Mouse (Mus musculus) G1E (cell line): ENCODE data around the gene Gga1. TPM values are rescaled to one million over a fixed set of nuclear protein-coding genes. Genes with fewer than 3 reads are reported as not detected.

ENCODE experiments used
- ATAC-seq: 2 replicates; pipeline ENCODE4 v1.8.0; 2016; ENCODE audit warnings: mild to moderate bottlenecking; ENCODE audit not compliant: insufficient number of reproducible peaks, poor library complexity, low FRiP score, severe bottlenecking; ENCODE audit errors: extremely low read depth
- DNase-seq: peaks from one replicate; pipeline ENCODE4 v3.0.0; 2012; ENCODE audit warnings: low spot score
- H3K27me3 ChIP-seq: 2 replicates; pipeline ENCODE4 v1.6.1; 2012; ENCODE audit warnings: mild to moderate bottlenecking, low read length, inconsistent platforms; ENCODE audit not compliant: insufficient read depth
- H3K36me3 ChIP-seq: replicated peaks from 2 replicates; pipeline ENCODE3; 2012; ENCODE audit warnings: mild to moderate bottlenecking, inconsistent platforms
- H3K4me1 ChIP-seq: 2 replicates; pipeline ENCODE4 v1.6.1; 2012; ENCODE audit warnings: low read depth, low read length, inconsistent platforms, mixed read lengths; ENCODE audit not compliant: insufficient read depth
- H3K4me3 ChIP-seq: 2 replicates; pipeline ENCODE4 v1.5.1; 2012; ENCODE audit warnings: low read depth, mild to moderate bottlenecking, inconsistent platforms, low read length, moderate library complexity, mixed read lengths
- H3K9me3 ChIP-seq: replicated peaks from 2 replicates; pipeline ENCODE4 v1.6.1; 2012; ENCODE audit warnings: inconsistent platforms
- CTCF ChIP-seq: IDR thresholded peaks from 2 replicates; pipeline ENCODE4 v1.5.1; 2012; ENCODE audit warnings: low read depth, low read length, inconsistent platforms, mixed read lengths
- GATA1 ChIP-seq: IDR thresholded peaks from 2 replicates; pipeline ENCODE4 v1.6.1; 2012; ENCODE audit warnings: borderline replicate concordance, low read length, inconsistent platforms, mixed read lengths
- GATA2 ChIP-seq: IDR thresholded peaks from 2 replicates; pipeline ENCODE4 v1.6.1; 2012; ENCODE audit warnings: low read depth, low read length, inconsistent platforms, borderline replicate concordance
- POLR2AphosphoS5 ChIP-seq: IDR thresholded peaks from 2 replicates; pipeline ENCODE4 v1.6.1; 2012; ENCODE audit warnings: low read depth, low read length, inconsistent platforms; ENCODE audit not compliant: insufficient replicate concordance
- TAL1 ChIP-seq: conservative IDR thresholded peaks from 2 replicates; pipeline ENCODE4 v1.6.1; 2012; ENCODE audit warnings: low read depth, low read length, inconsistent platforms, mixed read lengths
- polyA plus RNA-seq: library from polyadenylated mRNA; stranded (reverse); fragments of >175 nt; gene quantifications from 2 replicates; pipeline ENCODE4 v1.2.3, GENCODE M21; 2012
- total RNA-seq, 2 experiments: library from RNA; stranded (forward) in 1 of 2; stranded (reverse) in 1 of 2; fragments of 200-1000 nt in 1 of 2; fragments of >200 nt in 1 of 2; fragmentation: Nextera tagmentation in 1 of 2; gene quantifications; 2 replicates each; pipeline ENCODE4 v1.2.3; 2014 to 2017

Gga1 gene
- total and polyA plus RNA-seq, 3 experiments = 10.0 to 158 (median 52.6) TPM

GRCm38 (mm10) chr15:78908399-78908798, 31.4 kb downstream of the Gga1 start:
- peaks cover 90% of the 10 kb centered on the region for H3K4me1 ChIP-seq
- H3K36me3 ChIP-seq = peaks cover 100% of the 10 kb centered on the region
- DNase-seq (no peak), ATAC-seq (no peak)
- H3K27me3 ChIP-seq = no peaks in the 10 kb centered on the region
- H3K4me3 ChIP-seq = no peak overlapping the region
- no peaks in the 10 kb centered on the region for H3K9me3 ChIP-seq
- TF ChIP-seq TAL1 (no peak), GATA1 (no peak), CTCF (no peak), POLR2AphosphoS5 (no peak), GATA2 (no peak)

DNA sequence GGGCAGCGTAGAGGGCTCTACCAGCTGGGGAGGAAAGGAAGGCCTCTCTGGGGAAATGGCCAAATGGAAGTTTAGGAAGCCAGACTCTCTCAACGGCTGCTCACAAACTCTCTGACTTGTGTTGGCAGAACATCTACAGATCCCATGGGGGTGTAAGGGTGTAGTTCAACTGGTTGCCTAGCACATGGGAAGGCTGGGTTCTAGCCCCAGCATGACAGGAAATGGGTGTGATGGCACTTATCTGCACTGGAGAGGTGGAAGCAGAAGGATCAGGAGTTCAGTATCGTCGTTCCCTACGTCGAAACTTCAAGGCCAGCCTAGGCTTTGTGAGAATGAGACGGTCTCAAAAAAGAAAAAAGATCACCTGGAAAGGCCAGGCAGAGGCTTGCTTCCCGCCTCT, 32.0 kb downstream of the Gga1 start:
- peaks cover 86% of the 10 kb centered on the region for H3K4me1 ChIP-seq

DNA sequence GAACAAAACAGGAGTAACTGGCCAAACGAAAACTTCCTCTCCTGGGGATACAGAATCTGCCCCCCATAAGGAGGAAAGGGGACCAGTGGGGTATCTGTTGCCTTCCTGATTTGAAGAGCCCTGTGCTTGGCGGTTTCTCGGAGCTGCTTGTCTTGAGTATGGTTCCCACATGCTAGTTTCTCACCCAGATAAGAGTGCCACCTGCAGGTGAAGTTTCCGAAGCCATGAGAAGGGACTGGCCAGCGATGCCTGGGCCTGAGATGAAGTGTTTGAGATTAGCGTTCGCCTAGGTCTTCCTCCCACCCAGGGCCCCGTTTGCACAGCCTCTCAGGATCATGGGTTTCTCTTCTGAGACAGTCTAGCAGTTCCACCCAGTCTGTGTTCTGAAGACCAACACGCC, 35.0 kb downstream of the Gga1 start:
- no peaks in the 10 kb centered on the region for H3K27me3 ChIP-seq
- H3K4me3 ChIP-seq = no peak overlapping the region
- H3K4me1 ChIP-seq = peaks cover 88% of the 10 kb centered on the region
- DNase-seq (no peak), ATAC-seq (no peak)
- H3K36me3 ChIP-seq = peaks cover 88% of the 10 kb centered on the region
- H3K9me3 ChIP-seq = no peaks in the 10 kb centered on the region
- TF ChIP-seq POLR2AphosphoS5 = no peak
- TF ChIP-seq CTCF = no peak
- no peak for TF ChIP-seq TAL1
- no peak for TF ChIP-seq GATA1
- no peak for TF ChIP-seq GATA2

More for the DNA sequence above, 32.0 kb downstream of the Gga1 start:
- DNase-seq (no peak), ATAC-seq (no peak)
- H3K4me3 ChIP-seq = no peak overlapping the region
- peaks cover 95% of the 10 kb centered on the region for H3K36me3 ChIP-seq
- no peak for TF ChIP-seq TAL1
- TF ChIP-seq POLR2AphosphoS5 = no peak
- H3K9me3 ChIP-seq = no peaks in the 10 kb centered on the region
- no peaks in the 10 kb centered on the region for H3K27me3 ChIP-seq

DNA sequence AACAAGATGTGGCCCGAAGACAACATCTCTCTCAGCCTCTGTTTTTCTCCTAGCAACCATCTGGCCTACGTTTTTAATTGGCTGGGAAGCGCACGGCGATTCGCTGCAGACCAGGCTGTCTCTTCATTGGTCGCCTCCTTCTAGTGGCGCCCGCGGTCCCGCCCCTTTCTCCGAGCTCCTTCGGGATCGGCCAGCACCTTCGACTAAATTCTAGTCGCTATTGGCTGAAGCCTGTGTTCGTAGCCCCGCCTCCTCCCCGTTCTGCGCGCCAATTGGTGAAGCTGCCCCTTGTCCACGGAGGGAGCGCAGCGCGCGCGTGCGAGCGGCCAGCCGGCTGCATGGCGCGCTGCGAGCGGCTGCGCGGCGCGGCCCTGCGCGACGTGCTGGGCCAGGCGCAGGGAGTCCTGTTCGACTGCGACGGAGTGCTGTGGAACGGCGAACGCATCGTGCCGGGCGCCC, 36.7 kb downstream of the Gga1 start, which contains the start of gene Pdxp:
Gene Pdxp, plus strand, starts transcription at position 288 of the 459 bp plus-strand sequence.
- peaks cover 87% of the 10 kb centered on the region for H3K4me1 ChIP-seq
- H3K36me3 ChIP-seq = peaks cover 86% of the 10 kb centered on the region
- peak within 1 kb of the TSS; percentile 98 for H3K4me3 ChIP-seq

DNA sequence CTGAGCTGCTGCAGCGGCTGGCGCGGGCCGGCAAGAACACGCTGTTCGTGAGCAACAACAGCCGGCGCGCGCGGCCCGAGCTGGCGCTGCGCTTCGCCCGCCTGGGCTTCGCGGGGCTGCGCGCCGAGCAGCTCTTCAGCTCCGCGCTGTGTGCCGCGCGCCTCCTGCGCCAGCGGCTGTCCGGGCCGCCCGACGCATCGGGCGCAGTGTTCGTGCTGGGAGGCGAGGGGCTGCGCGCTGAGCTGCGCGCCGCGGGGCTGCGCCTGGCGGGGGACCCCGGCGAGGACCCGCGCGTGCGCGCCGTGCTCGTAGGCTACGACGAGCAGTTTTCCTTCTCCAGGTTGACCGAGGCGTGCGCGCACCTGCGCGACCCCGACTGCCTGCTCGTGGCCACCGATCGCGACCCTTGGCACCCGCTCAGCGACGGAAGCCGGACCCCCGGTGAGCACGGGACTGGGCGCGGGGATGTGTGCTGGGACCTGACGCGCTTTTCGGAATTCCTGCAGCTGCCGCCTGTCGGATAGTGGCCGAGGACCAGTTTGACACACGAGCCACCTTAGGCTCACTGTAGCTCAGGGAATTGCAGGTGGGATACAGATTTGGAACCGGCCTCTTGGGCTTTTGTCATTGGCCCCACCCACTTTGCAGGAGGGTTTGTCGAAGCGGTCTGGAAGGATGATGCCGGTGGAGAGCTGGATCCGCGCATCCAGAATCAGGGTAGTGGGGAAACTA, 37.3 kb downstream of the Gga1 start:
- H3K4me1 ChIP-seq = peaks cover 86% of the 10 kb centered on the region
- H3K27me3 ChIP-seq = no peaks in the 10 kb centered on the region
- H3K36me3 ChIP-seq = peaks cover 86% of the 10 kb centered on the region
- TF ChIP-seq GATA1 (no peak), GATA2 (no peak), CTCF (no peak), TAL1 (no peak), POLR2AphosphoS5 (no peak; the same call in 1 of the 2 replicates)
- no peaks in the 10 kb centered on the region for H3K9me3 ChIP-seq
- DNase-seq (peak; percentile 27), ATAC-seq (no peak)
- peak overlapping the region; percentile 98 for H3K4me3 ChIP-seq

More for the DNA sequence above, 36.7 kb downstream of the Gga1 start, which contains the start of gene Pdxp:
- ATAC-seq (peak; percentile 94), DNase-seq (peak; percentile 92)
- Histone ChIP-seq H3K9me3 (no peaks in the 10 kb centered on the region), H3K27me3 (no peaks in the 10 kb centered on the region)
- no peak for TF ChIP-seq GATA2
- TF ChIP-seq POLR2AphosphoS5 = no peak
- TF ChIP-seq TAL1 = no peak
- no peak for TF ChIP-seq GATA1
- TF ChIP-seq CTCF = no peak

DNA sequence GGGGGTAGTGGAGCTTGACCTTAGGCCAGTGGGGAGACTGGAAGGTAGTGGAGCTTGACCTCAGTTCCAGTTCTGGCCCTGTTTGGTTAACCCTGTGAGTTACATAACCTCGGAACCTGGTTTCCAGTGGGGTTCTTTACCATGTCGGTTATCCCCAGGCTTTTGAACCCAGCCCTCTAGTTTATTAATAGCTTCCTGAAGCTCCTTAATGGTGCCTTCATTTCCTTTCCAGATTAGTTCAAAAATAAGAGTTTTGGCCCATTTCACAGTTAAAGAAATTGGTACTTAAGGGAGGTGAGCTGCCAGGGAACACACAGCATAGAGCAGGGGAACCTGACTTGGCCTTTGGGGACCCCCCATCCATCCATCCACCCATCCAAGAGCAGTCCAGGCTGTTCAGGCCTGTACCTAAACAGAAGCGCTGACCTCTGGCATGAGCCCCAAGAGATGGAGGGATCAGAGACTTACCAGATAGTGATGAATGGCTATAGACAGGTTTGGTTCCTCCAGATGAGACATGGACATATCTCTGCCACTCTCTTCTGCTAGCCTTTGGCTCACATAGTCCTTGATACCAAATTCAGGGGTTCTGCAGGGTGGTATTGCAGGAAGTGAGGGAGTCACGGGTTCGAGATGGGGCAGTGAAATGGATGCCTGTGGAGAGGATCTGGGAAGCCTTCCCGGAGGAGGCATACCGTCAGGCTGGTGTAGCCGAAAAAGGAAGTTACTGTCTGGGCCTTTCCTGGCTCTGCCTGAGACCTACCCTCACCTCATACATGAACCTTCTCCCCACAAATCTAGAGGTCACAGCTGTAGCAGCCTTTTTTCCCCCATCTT, 38.1 kb downstream of the Gga1 start:
- H3K27me3 ChIP-seq = no peaks in the 10 kb centered on the region
- H3K4me1 ChIP-seq = peaks cover 86% of the 10 kb centered on the region
- H3K9me3 ChIP-seq = no peaks in the 10 kb centered on the region
- peak overlapping the region; percentile 98 for H3K4me3 ChIP-seq
- TF ChIP-seq GATA1 (no peak), CTCF (no peak)
- DNase-seq = no peak
- no peak for ATAC-seq
- H3K36me3 ChIP-seq = peaks cover 86% of the 10 kb centered on the region
